Mouse (Mus musculus) E14TG2a.4 (cell line): ENCODE data around the gene Cd248.

Experiments
- CTCF ChIP-seq: conservative IDR thresholded peaks from 2 replicates; pipeline ENCODE4 v1.5.1; 2014; ENCODE audit warnings: low read length
- NANOG ChIP-seq: IDR thresholded peaks from 2 replicates; pipeline ENCODE4 v1.6.1; 2014; ENCODE audit warnings: borderline replicate concordance, low read length, mixed read lengths

DNA sequence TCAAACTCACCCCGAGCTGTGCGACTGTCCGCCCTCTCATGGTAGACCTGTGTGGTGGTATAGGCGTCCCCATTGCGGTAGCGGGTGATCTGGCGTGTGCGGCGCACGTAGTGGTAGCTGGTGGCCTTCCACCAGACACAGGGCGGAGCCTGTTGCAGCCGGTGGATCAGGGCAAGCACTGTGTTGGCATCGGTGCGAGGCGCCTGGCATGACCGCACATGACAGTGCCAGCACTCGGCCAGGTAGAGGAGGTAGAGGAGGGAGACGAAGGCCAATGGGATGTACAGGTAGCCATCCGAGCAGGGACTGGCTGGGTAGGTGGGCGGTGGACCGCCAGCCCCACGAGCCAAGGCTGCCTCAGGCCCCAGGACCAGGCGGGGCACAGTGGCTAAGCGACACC is 14.7 kb downstream of the Cd248 start:
- TF ChIP-seq CTCF (no peak), NANOG (no peak)
